Mouse (Mus musculus) forebrain, embryonic 13.5 days (tissue): ENCODE measurements around the gene Gck. TPM values are rescaled to one million over a fixed set of nuclear protein-coding genes. Genes with fewer than 3 reads are reported as not detected.

ENCODE experiments used
- polyA plus RNA-seq: library from polyadenylated mRNA; unstranded; fragments of >200 nt; fragmentation: Nextera tagmentation; extraction: Ambion mirVana; gene quantifications from 2 replicates; pipeline ENCODE4 v1.2.1, GENCODE M21; 2015

Gck gene
- polyA plus RNA-seq, 1 experiment from 2014 or later, result 5.8 TPM

Other genes with a start within 250 kb of the Gck start
- 185 and 188 TPM in 2 replicates for gene Mrps24, start 234.4 kb downstream of the Gck start, polyA plus RNA-seq
- gene Urgcp, start 187.7 kb downstream of the Gck start, polyA plus RNA-seq, result 24.9 and 25.7 TPM in 2 replicates
- 133 and 136 TPM in 2 replicates for gene Dbnl, start 161.6 kb downstream of the Gck start, polyA plus RNA-seq
- 1.2 and 3.1 TPM in 2 replicates for gene Pgam2, start 146.3 kb downstream of the Gck start, polyA plus RNA-seq
- 7.6 and 7.8 TPM in 2 replicates for gene Polm, start 112.1 kb downstream of the Gck start, polyA plus RNA-seq
- gene Aebp1, start 88.1 kb downstream of the Gck start, polyA plus RNA-seq, result 5.5 and 6.0 TPM in 2 replicates
- 100 and 102 TPM in 2 replicates for gene Pold2, start 71.8 kb downstream of the Gck start, polyA plus RNA-seq
- 1.5 TPM in 1 of 2 replicates, not detected in the other for gene Myl7, start 51.3 kb downstream of the Gck start, polyA plus RNA-seq
- 65.3 and 83.1 TPM in 2 replicates for gene Ykt6, start 5.6 kb upstream of the Gck start, polyA plus RNA-seq
- 26.1 and 32.8 TPM in 2 replicates for gene Camk2b, start 116.3 kb upstream of the Gck start, polyA plus RNA-seq
- 0.69 and 0.79 TPM in 2 replicates for gene A730071L15Rik, start 249.9 kb upstream of the Gck start, polyA plus RNA-seq